ENCODE assay signal across 29 mouse cellular contexts in genomic region chr3:79400552-79400951, GRCm38 (mm10).
DNase-seq lines count a peak whose midpoint lies in the region; ATAC-seq and TF ChIP-seq lines count a peak whose summit lies in the region.
"Had no signal": no experiment of that assay in that cellular context is flagged by ENCODE, and none has a peak within 500 bp of the region (broad histone marks: within the 10 kb centered on the region; RNA-seq: fewer than 3 reads in every experiment).

No protein-coding gene starts in this region.

- no peaks in the 10 kb centered on the region for H3K36me3 ChIP-seq in lung, postnatal 0 days (ENCODE audit: insufficient read depth, low read length)
- H3K36me3 ChIP-seq in forebrain, embryonic 15.5 days, result no peaks in the 10 kb centered on the region
- H3K36me3 ChIP-seq: embryonic facial prominence, embryonic 10.5 days; embryonic facial prominence, embryonic 13.5 days; forebrain, embryonic 12.5 days; heart, embryonic 12.5 days; heart, embryonic 15.5 days; hindbrain, embryonic 10.5 days; hindbrain, embryonic 13.5 days had no signal

- WGBS in lung, postnatal 0 days, result 38% methylated on average over 4 of the region's 4 CpGs
- 72% methylated on average over 4 of the region's 4 CpGs for WGBS in forebrain, embryonic 15.5 days

- no peak overlapping the region for H3K4me3 ChIP-seq in lung, postnatal 0 days (ENCODE audit: low read depth, low read length)
- H3K4me3 ChIP-seq in forebrain, embryonic 15.5 days, result no peak overlapping the region
- H3K4me3 ChIP-seq: embryonic facial prominence, embryonic 10.5 days; embryonic facial prominence, embryonic 13.5 days; erythroblast, embryonic 14.5 days; forebrain, embryonic 12.5 days; heart, embryonic 12.5 days; heart, embryonic 15.5 days; hindbrain, embryonic 10.5 days; hindbrain, embryonic 13.5 days had no signal

- H3K9me3 ChIP-seq in lung, postnatal 0 days (ENCODE audit: low read length), result no peaks in the 10 kb centered on the region
- no peaks in the 10 kb centered on the region for H3K9me3 ChIP-seq in forebrain, embryonic 15.5 days
- H3K9me3 ChIP-seq: embryonic facial prominence, embryonic 10.5 days; embryonic facial prominence, embryonic 13.5 days; forebrain, embryonic 12.5 days; heart, embryonic 12.5 days; heart, embryonic 15.5 days; hindbrain, embryonic 10.5 days; hindbrain, embryonic 13.5 days had no signal

- TF ChIP-seq EP300 in lung, postnatal 0 days (IDR thresholded peaks at IDR 0.05), result no peak

- intact Hi-C loops in left cerebral cortex, postnatal 4 days (cut with DNase I), result no loop called here

- H3K27me3 ChIP-seq in lung, postnatal 0 days (replicated peaks; ENCODE audit: insufficient read depth, low read length), result no peaks in the 10 kb centered on the region
- no peaks in the 10 kb centered on the region for H3K27me3 ChIP-seq in forebrain, embryonic 15.5 days
- H3K27me3 ChIP-seq: embryonic facial prominence, embryonic 13.5 days; forebrain, embryonic 12.5 days; heart, embryonic 12.5 days; heart, embryonic 15.5 days; hindbrain, embryonic 13.5 days had no signal

- H3K9ac ChIP-seq in lung, postnatal 0 days (replicated peaks; ENCODE audit: low read depth), result no peak overlapping the region
- H3K9ac ChIP-seq in forebrain, embryonic 15.5 days (replicated peaks), result no peak overlapping the region
- H3K9ac ChIP-seq: embryonic facial prominence, embryonic 13.5 days; forebrain, embryonic 12.5 days; heart, embryonic 12.5 days; heart, embryonic 15.5 days; hindbrain, embryonic 13.5 days had no signal

- ATAC-seq in lung, postnatal 0 days, result no peak
- no peak for ATAC-seq in forebrain, embryonic 15.5 days (replicated peaks)
- ATAC-seq: forebrain, embryonic 16.5 days; hindbrain, embryonic 16.5 days had no signal

- DNase-seq in kidney, adult 9 months, result peak; percentile 34
- DNase-seq in kidney, adult 18-20 months, result no peak
- DNase-seq in lung, postnatal 0 days (ENCODE audit: low spot score), result peak; percentile 7
- DNase-seq in lung, adult 18-20 months, result no peak
- DNase-seq in 3T3-L1 (ENCODE audit: low read depth, low spot score) (peak; percentile 15), MN1 (ENCODE audit: low spot score) (peak; percentile 31)
- no peak for DNase-seq in left cerebral cortex, postnatal 4 days
- DNase-seq: adrenal gland, adult 8-10 months; adrenal gland, postnatal 25 days; cerebellum, adult 11-12 months; cerebellum, adult 8-10 months; cerebellum, postnatal 10 days; cerebellum, postnatal 36 days; embryo, embryonic 11 days; gastrocnemius, postnatal 10 days; gastrocnemius, postnatal 36 days; heart, postnatal 10 days; heart, postnatal 36 days had no signal

- H3K27ac ChIP-seq in lung, postnatal 0 days (ENCODE audit: low read length), result no peak overlapping the region
- no peak overlapping the region for H3K27ac ChIP-seq in forebrain, embryonic 15.5 days (replicated peaks)
- H3K27ac ChIP-seq: embryonic facial prominence, embryonic 10.5 days; embryonic facial prominence, embryonic 13.5 days; forebrain, embryonic 12.5 days; heart, embryonic 15.5 days; hindbrain, embryonic 10.5 days; hindbrain, embryonic 13.5 days had no signal

- H3K4me2 ChIP-seq in lung, postnatal 0 days (replicated peaks; ENCODE audit: low read depth, low read length), result no peak overlapping the region
- no peak overlapping the region for H3K4me2 ChIP-seq in forebrain, embryonic 15.5 days (replicated peaks)
- H3K4me2 ChIP-seq: embryonic facial prominence, embryonic 13.5 days; forebrain, embryonic 12.5 days; heart, embryonic 12.5 days; heart, embryonic 15.5 days; hindbrain, embryonic 13.5 days had no signal

- no peaks in the 10 kb centered on the region for H3K4me1 ChIP-seq in lung, postnatal 0 days (ENCODE audit: insufficient read depth, low read depth, low read length)
- no peaks in the 10 kb centered on the region for H3K4me1 ChIP-seq in forebrain, embryonic 15.5 days
- H3K4me1 ChIP-seq: embryonic facial prominence, embryonic 10.5 days; forebrain, embryonic 12.5 days; heart, embryonic 12.5 days; heart, embryonic 15.5 days; hindbrain, embryonic 10.5 days; hindbrain, embryonic 13.5 days had no signal

- no peak for TF ChIP-seq CTCF in lung, postnatal 0 days (IDR thresholded peaks at IDR 0.05)

Comparison
In these comparisons a context has a peak if more than half of its experiments do, and no peak if none do; other contexts are left out.
1. DNase-seq: peak in kidney, adult 9 months (single experiment), lung, postnatal 0 days (single experiment), 3T3-L1 (single experiment) and MN1 (single experiment); none in kidney, adult 18-20 months (single experiment), lung, adult 18-20 months (0 of 2) and left cerebral cortex, postnatal 4 days (single experiment).